Mouse (Mus musculus) heart, embryonic 16.5 days (tissue): ENCODE measurements around the gene Ttc5. TPM values are rescaled to one million over a fixed set of nuclear protein-coding genes. Genes with fewer than 3 reads are reported as not detected.

ENCODE experiments used
- ATAC-seq: fragments of 200-750 bp; cut with Nextera tagmentation; replicated peaks from 2 replicates; pipeline ENCODE4 v1.8.0; 2017; ENCODE audit warnings: moderate number of reproducible peaks; ENCODE audit not compliant: insufficient read depth, low FRiP score; ENCODE audit errors: extremely low read depth
- H3K27ac ChIP-seq: fragments of 300-500 bp; sonication (generic); 2 replicates; pipeline ENCODE4 v1.5.1; 2014; ENCODE audit warnings: mild to moderate bottlenecking, low read length, control low read depth, moderate library complexity
- H3K27me3 ChIP-seq: fragments of 300-500 bp; sonication (generic); 2 replicates; pipeline ENCODE4 v1.6.1; 2014; ENCODE audit warnings: low read length, mixed read lengths; ENCODE audit not compliant: control insufficient read depth, insufficient read depth
- H3K36me3 ChIP-seq: fragments of 300-500 bp; sonication (generic); 2 replicates; pipeline ENCODE4 v1.6.1; 2014; ENCODE audit not compliant: control insufficient read depth, insufficient read depth
- H3K4me1 ChIP-seq: fragments of 300-500 bp; sonication (generic); 2 replicates; pipeline ENCODE4 v1.6.1; 2014; ENCODE audit warnings: low read length, mixed read lengths; ENCODE audit not compliant: control insufficient read depth, insufficient read depth
- H3K4me2 ChIP-seq: fragments of 300-500 bp; sonication (generic); 2 replicates; pipeline ENCODE4 v1.6.1; 2014; ENCODE audit warnings: low read depth, mild to moderate bottlenecking, control low read depth, low read length
- H3K4me3 ChIP-seq: fragments of 300-500 bp; sonication (generic); 2 replicates; pipeline ENCODE4 v1.5.1; 2014; ENCODE audit warnings: mild to moderate bottlenecking, control low read depth, low read length
- H3K9ac ChIP-seq: fragments of 300-500 bp; sonication (generic); 2 replicates; pipeline ENCODE4 v1.6.1; 2014; ENCODE audit warnings: low read length, control low read depth
- H3K9me3 ChIP-seq: fragments of 300-500 bp; sonication (generic); replicated peaks from 2 replicates; pipeline ENCODE4 v1.6.1; 2016; ENCODE audit warnings: low read length; ENCODE audit not compliant: control insufficient read depth
- WGBS: fragments of 180-500 bp; shearing (Covaris S2); extraction: QIAGEN DNeasy Blood & Tissue Kit; methylation state at CpG from one replicate; pipeline ENCODE4 v1.1.7; 2014; 5-methylcytosine and 5-hydroxymethylcytosine counted together
- polyA plus RNA-seq: library from polyadenylated mRNA; unstranded; fragments of >200 nt; fragmentation: Nextera tagmentation; extraction: Ambion mirVana; gene quantifications from 2 replicates; pipeline ENCODE4 v1.2.1, GENCODE M21; 2015

The Ttc5 gene
- 46.1 and 48.8 TPM in 2 replicates for polyA plus RNA-seq

DNA sequence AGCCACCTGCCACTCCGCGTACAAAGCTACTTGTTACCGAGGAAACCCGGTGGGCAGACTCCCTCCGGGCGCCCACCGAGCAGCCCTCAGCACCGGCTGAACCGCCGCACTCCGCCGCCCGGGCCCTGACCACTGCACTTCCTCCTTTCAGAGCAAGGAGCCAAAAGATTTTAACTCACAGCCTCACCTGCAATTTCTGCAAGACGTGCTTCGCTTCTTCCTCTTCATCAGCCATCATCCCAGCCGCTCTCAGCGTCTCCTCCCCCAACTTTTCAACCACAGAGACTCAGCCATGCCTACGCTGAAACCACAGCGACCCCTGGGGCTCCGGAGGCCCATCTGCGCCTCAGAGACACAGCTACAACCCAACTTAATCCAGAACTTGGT is at the start of gene Ttc5:
Gene Ttc5, minus strand, starts transcription at position 269 of the 387 bp plus-strand sequence.
- peaks cover 4% of the 10 kb centered on the region for H3K4me1 ChIP-seq
- peak within 1 kb of the TSS; percentile 78 for H3K9ac ChIP-seq
- H3K27ac ChIP-seq = peak within 1 kb of the TSS; percentile 70; the same call in 1 of the 2 replicates
- peak within 1 kb of the TSS; percentile 75 for H3K4me3 ChIP-seq
- H3K9me3 ChIP-seq = no peaks in the 10 kb centered on the region
- peak; percentile 93 for ATAC-seq
- peaks cover 14% of the 10 kb centered on the region for H3K36me3 ChIP-seq
- WGBS = under 1% methylated on average over 21 of the region's 21 CpGs
- H3K27me3 ChIP-seq = no peaks in the 10 kb centered on the region
- peak within 1 kb of the TSS; percentile 56 for H3K4me2 ChIP-seq

- Histone ChIP-seq H3K27ac (no peak overlapping the region), H3K4me2 (no peak overlapping the region), H3K27me3 (no peaks in the 10 kb centered on the region), H3K9ac (no peak overlapping the region), H3K36me3 (peaks cover 19% of the 10 kb centered on the region), H3K9me3 (no peaks in the 10 kb centered on the region), H3K4me3 (no peak overlapping the region), H3K4me1 (no peaks in the 10 kb centered on the region)
- ATAC-seq = no peak
- 52% methylated on average over 2 of the region's 2 CpGs for WGBS
Observed at GRCm38 (mm10) chr14:50834435-50834834, 49.1 kb upstream of the Ttc5 start.

DNA sequence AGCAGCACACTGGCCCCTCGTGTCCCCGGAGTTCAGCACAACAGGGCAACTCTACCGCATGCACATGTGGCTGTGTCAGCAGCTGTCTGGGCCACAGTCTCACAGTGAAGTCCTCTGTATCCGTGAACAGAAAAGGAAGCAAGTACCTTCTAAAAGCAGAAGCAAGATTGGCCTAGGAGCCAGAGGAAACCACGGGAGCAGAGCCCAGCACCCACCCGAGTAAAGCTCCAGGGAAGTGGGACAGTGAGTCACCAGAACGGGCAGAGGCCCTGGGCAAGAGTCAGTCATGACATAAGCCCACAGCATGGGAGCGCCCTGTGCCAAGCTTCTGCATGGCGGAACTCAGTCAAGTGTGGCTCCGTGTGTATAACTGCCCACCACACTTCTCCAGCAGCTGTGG is 48.6 kb upstream of the Ttc5 start:
- Histone ChIP-seq H3K27me3 (no peaks in the 10 kb centered on the region), H3K9me3 (no peaks in the 10 kb centered on the region), H3K9ac (no peak overlapping the region), H3K36me3 (peaks cover 19% of the 10 kb centered on the region), H3K4me3 (no peak overlapping the region), H3K27ac (no peak overlapping the region), H3K4me1 (no peaks in the 10 kb centered on the region), H3K4me2 (no peak overlapping the region)
- 75% methylated on average over 10 of the region's 10 CpGs for WGBS
- no peak for ATAC-seq

DNA sequence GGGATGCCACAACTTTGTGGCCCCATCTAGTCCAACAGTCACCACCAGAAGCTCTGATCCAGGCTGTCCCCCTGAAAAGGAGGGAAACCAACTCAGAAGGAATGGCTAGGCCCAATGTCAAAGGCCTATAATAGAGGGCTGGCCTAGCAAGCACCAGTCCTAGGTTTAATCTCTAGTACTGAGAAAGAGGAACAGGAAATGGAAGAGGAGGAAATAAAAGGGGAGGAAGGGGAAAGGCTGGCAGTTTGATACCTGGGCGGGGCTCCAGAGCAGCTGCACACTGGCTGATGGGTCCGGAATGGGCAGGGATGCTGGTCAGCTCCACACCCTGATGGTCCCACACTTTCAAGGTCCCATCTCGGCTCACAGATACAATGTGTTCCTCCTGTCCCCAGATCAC is 44.6 kb upstream of the Ttc5 start:
- Histone ChIP-seq H3K4me1 (no peaks in the 10 kb centered on the region), H3K9me3 (no peaks in the 10 kb centered on the region), H3K27ac (no peak overlapping the region), H3K4me3 (no peak overlapping the region), H3K27me3 (no peaks in the 10 kb centered on the region), H3K36me3 (peaks cover 11% of the 10 kb centered on the region; the same call in 1 of the 2 replicates), H3K9ac (no peak overlapping the region), H3K4me2 (no peak overlapping the region)
- 80% methylated on average over 3 of the region's 3 CpGs for WGBS
- ATAC-seq = no peak

- Histone ChIP-seq H3K27me3 (no peaks in the 10 kb centered on the region), H3K4me1 (no peaks in the 10 kb centered on the region), H3K9ac (no peak overlapping the region), H3K4me2 (no peak overlapping the region), H3K36me3 (peaks cover 17% of the 10 kb centered on the region), H3K27ac (no peak overlapping the region), H3K4me3 (no peak overlapping the region), H3K9me3 (no peaks in the 10 kb centered on the region)
- WGBS = 86% methylated on average over 4 of the region's 4 CpGs
- no peak for ATAC-seq
Observed at GRCm38 (mm10) chr14:50826579-50826978, 41.3 kb upstream of the Ttc5 start.

DNA sequence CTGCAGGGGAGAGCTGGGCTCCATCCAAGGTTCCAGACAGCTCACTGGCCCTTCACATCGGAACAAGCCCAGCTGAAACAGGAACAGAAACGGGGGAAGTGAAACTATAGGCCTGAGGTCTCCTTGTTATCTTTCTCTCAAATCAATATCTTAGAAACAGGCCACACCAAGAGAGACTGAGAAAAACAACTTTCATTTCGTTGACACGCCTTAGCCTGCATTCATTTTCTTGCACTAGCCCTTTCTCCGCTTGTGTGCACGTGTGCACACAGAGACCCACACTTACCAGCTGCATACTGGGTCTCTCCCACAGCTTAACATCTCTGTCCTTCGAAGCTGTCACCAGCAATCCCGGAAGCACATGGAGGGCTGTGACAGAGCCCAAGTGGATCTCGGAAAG is 38.9 kb upstream of the Ttc5 start:
- H3K27me3 ChIP-seq = no peaks in the 10 kb centered on the region
- no peaks in the 10 kb centered on the region for H3K9me3 ChIP-seq
- H3K4me1 ChIP-seq = no peaks in the 10 kb centered on the region
- no peak for ATAC-seq
- 85% methylated on average over 9 of the region's 9 CpGs for WGBS
- H3K9ac ChIP-seq = no peak overlapping the region
- no peak overlapping the region for H3K4me3 ChIP-seq
- peaks cover 33% of the 10 kb centered on the region for H3K36me3 ChIP-seq
- no peak overlapping the region for H3K27ac ChIP-seq
- H3K4me2 ChIP-seq = no peak overlapping the region

DNA sequence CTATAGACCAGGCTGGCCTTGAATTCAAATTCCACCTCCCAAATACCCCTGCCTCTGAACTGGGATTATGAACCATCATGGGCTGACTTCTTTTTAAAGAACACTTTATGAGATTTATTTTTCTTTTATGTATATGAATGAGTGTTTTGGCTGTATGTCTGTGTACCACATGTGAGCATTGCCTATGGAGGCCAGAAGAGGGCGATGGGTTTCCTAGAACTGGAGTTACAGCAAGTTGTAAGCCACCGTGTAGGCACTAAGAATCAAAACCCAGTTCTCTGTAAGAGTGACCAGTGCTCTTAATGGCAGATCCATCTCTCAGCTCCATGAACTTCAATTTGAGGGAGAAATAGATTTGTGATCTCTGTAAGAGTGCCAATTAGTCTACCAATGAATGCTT is 37.9 kb upstream of the Ttc5 start:
- Histone ChIP-seq H3K27me3 (no peaks in the 10 kb centered on the region), H3K27ac (no peak overlapping the region), H3K4me1 (no peaks in the 10 kb centered on the region), H3K9me3 (no peaks in the 10 kb centered on the region), H3K4me3 (no peak overlapping the region), H3K9ac (no peak overlapping the region), H3K4me2 (no peak overlapping the region), H3K36me3 (peaks cover 37% of the 10 kb centered on the region)
- no peak for ATAC-seq
- WGBS = 78% methylated on average over 2 of the region's 2 CpGs

- no peak overlapping the region for H3K9ac ChIP-seq
- H3K4me2 ChIP-seq = no peak overlapping the region
- 83% methylated on average over 2 of the region's 2 CpGs for WGBS
- H3K27ac ChIP-seq = no peak overlapping the region
- peaks cover 3% of the 10 kb centered on the region for H3K4me1 ChIP-seq
- no peaks in the 10 kb centered on the region for H3K27me3 ChIP-seq
- H3K4me3 ChIP-seq = no peak overlapping the region
- no peaks in the 10 kb centered on the region for H3K9me3 ChIP-seq
- H3K36me3 ChIP-seq = peaks cover 44% of the 10 kb centered on the region
- ATAC-seq = no peak
Observed at GRCm38 (mm10) chr14:50813060-50813459, 27.7 kb upstream of the Ttc5 start.

- Histone ChIP-seq H3K9me3 (no peaks in the 10 kb centered on the region), H3K4me3 (peak within 1 kb of the TSS; percentile 78), H3K4me2 (peak within 1 kb of the TSS; percentile 66), H3K27ac (peak within 1 kb of the TSS; percentile 90), H3K27me3 (no peaks in the 10 kb centered on the region), H3K9ac (peak within 1 kb of the TSS; percentile 86), H3K36me3 (peaks cover 18% of the 10 kb centered on the region), H3K4me1 (peaks cover 3% of the 10 kb centered on the region)
- under 1% methylated on average over 42 of the region's 42 CpGs for WGBS
- peak; percentile 99 for ATAC-seq
Observed at GRCm38 (mm10) chr14:50807487-50808072, 22.3 kb upstream of the Ttc5 start, which contains the start of the genes Ccnb1ip1 and Parp2. TSS of gene Ccnb1ip1 (minus strand) at chr14:50807732. TSS of gene Parp2 (plus strand) at chr14:50807841.
